Mouse (Mus musculus) heart, postnatal 4 days (tissue): ENCODE measurements around the gene Vmn2r15. TPM values are rescaled to one million over a fixed set of nuclear protein-coding genes. Genes with fewer than 3 reads are reported as not detected.

Experiments
- DNase-seq: peaks from one replicate; pipeline ENCODE4 v3.0.0; 2021
- total RNA-seq, 2 experiments: library from RNA; stranded (reverse); gene quantifications; 2 replicates each; pipeline ENCODE4 v1.2.3; 2021

Gene Vmn2r15
- total RNA-seq, result not detected

- no peak for DNase-seq
Measured at GRCm38 (mm10) chr5:109297544-109297943, at the start of gene Vmn2r15. Vmn2r15 (minus strand) TSS chr5:109297644.

GRCm38 (mm10) chr5:109329862-109330261 is 32.4 kb upstream of the Vmn2r15 start, which contains the start of gene Vmn2r16:
Vmn2r16 (plus strand) TSS chr5:109330162.
- no peak for DNase-seq

GRCm38 (mm10) chr5:109294655-109295054 is 2.8 kb downstream of the Vmn2r15 start:
- DNase-seq, result no peak

Other genes starting within 250 kb of the Vmn2r15 start
- gene Vmn2r11, start 238.1 kb downstream of the Vmn2r15 start, total RNA-seq, result not detected
- gene Vmn2r12, start 199.7 kb downstream of the Vmn2r15 start, total RNA-seq, result not detected
- not detected for gene Vmn2r13, start 105.4 kb downstream of the Vmn2r15 start, total RNA-seq
- not detected for gene Vmn2r14, start 72.9 kb downstream of the Vmn2r15 start, total RNA-seq
- gene Vmn2r16, start 32.5 kb upstream of the Vmn2r15 start, total RNA-seq, result not detected
- not detected for gene Vmn2r17, start 122.0 kb upstream of the Vmn2r15 start, total RNA-seq